Mouse (Mus musculus) intestine, embryonic 15.5 days (tissue): Measurements from ENCODE around the gene Osbpl6. TPM values are rescaled to one million over a fixed set of nuclear protein-coding genes. Genes with fewer than 3 reads are reported as not detected.
A peak's percentile ranks its signal among the peaks of the same experiment; 100 is the strongest.

ENCODE experiments used
- ATAC-seq: fragments of 200-750 bp; cut with Nextera tagmentation; 2 replicates; pipeline ENCODE4 v1.8.0; 2017; ENCODE audit warnings: moderate TSS enrichment, moderate library complexity
- H3K27ac ChIP-seq: fragments of 300-500 bp; sonication (generic); 2 replicates; pipeline ENCODE4 v1.5.1; 2015; ENCODE audit warnings: mild to moderate bottlenecking, inconsistent platforms
- H3K27me3 ChIP-seq: fragments of 300-500 bp; sonication (generic); replicated peaks from 2 replicates; pipeline ENCODE4 v1.6.1; 2015; ENCODE audit warnings: inconsistent platforms
- H3K36me3 ChIP-seq: fragments of 300-500 bp; sonication (generic); 2 replicates; pipeline ENCODE4 v1.6.1; 2015; ENCODE audit warnings: inconsistent platforms
- H3K4me1 ChIP-seq: fragments of 300-500 bp; sonication (generic); replicated peaks from 2 replicates; pipeline ENCODE4 v1.6.1; 2015; ENCODE audit warnings: inconsistent platforms
- H3K4me2 ChIP-seq: fragments of 300-500 bp; sonication (generic); replicated peaks from 2 replicates; pipeline ENCODE4 v1.6.1; 2015; ENCODE audit warnings: mild to moderate bottlenecking, inconsistent platforms
- H3K4me3 ChIP-seq: fragments of 300-500 bp; sonication (generic); replicated peaks from 2 replicates; pipeline ENCODE4 v1.5.1; 2015; ENCODE audit warnings: inconsistent platforms
- H3K9ac ChIP-seq: fragments of 300-500 bp; sonication (generic); 2 replicates; pipeline ENCODE4 v1.6.1; 2015; ENCODE audit warnings: inconsistent platforms
- H3K9me3 ChIP-seq: fragments of 300-500 bp; sonication (generic); 2 replicates; pipeline ENCODE4 v1.6.1; 2016; ENCODE audit warnings: inconsistent platforms
- WGBS: fragments of 180-500 bp; shearing (Covaris S2); methylation state at CpG from one replicate; pipeline ENCODE4 v1.1.7; 2015; 5-methylcytosine and 5-hydroxymethylcytosine counted together
- polyA plus RNA-seq: library from polyadenylated mRNA; unstranded; fragments of >200 nt; fragmentation: Nextera tagmentation; extraction: Ambion mirVana; gene quantifications from 2 replicates; pipeline ENCODE4 v1.2.1, GENCODE M21; 2015

The Osbpl6 gene
- polyA plus RNA-seq, 1 experiment from 2014 or later: 11.2 TPM

DNA sequence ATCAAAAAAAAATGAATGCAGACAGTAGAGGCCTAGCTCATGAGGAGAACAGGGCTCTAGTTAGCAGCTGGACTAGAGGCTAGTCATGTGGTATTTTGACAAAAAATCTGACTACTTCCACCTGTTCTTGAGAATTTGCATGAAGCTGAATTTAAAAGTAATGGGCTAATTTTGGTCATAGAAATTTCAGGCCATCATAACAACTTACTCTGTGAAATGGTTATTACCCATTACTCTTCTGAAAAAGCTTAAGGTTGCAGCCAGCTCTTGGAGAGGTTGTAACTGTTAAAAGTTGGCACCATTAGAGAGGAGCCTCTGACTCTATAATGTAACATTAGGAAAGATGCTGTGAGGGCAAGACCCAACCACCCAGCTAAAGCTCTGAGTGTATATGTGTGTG lies 19.8 kb upstream of the Osbpl6 start:
- H3K4me2 ChIP-seq: no peak overlapping the region
- no peaks in the 10 kb centered on the region for H3K4me1 ChIP-seq
- no peak for ATAC-seq
- no peak overlapping the region for H3K9ac ChIP-seq
- H3K27me3 ChIP-seq: no peaks in the 10 kb centered on the region
- 0 out of 2 replicates have a peak, but pooled peaks cover 3% of the 10 kb centered on the region for H3K36me3 ChIP-seq
- no peak overlapping the region for H3K27ac ChIP-seq
- no peaks in the 10 kb centered on the region for H3K9me3 ChIP-seq
- no peak overlapping the region for H3K4me3 ChIP-seq

DNA sequence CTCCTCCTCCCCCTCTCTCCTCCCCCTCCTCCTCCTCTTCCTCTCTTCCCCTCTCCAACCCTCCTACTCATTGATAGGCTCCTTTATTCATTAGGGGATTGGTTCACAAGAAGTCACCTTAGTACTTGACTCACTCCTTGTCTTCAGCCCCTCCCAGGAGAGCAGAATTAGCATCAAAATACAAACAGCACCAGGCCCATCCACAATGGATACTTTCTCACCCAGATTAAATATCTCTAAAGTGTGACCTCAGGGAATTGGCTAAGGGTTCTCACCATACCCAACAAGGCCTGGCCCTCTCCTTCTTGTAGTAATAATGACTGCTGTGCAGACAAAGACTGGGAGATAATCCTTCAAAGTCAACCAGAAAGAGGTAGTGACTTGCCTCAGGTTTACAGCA lies 6.1 kb upstream of the Osbpl6 start:
- H3K9ac ChIP-seq: no peak overlapping the region

GRCm38 (mm10) chr2:76405596-76406150 lies 635 bp upstream of the Osbpl6 start:
- WGBS: under 1% methylated on average over 15 of the region's 15 CpGs
- Histone ChIP-seq H3K4me3 (peak overlapping the region; percentile 95), H3K27ac (peak overlapping the region; percentile 79), H3K9me3 (no peaks in the 10 kb centered on the region), H3K4me1 (no peaks in the 10 kb centered on the region), H3K36me3 (no peaks in the 10 kb centered on the region), H3K9ac (peak overlapping the region; percentile 72), H3K27me3 (no peaks in the 10 kb centered on the region), H3K4me2 (peak overlapping the region; percentile 80)
- peak; percentile 25 for ATAC-seq

More for the DNA sequence above, 6.1 kb upstream of the Osbpl6 start:
- Histone ChIP-seq H3K27me3 (no peaks in the 10 kb centered on the region), H3K4me2 (no peak overlapping the region), H3K9me3 (no peaks in the 10 kb centered on the region), H3K36me3 (no peaks in the 10 kb centered on the region), H3K4me1 (no peaks in the 10 kb centered on the region), H3K4me3 (no peak overlapping the region), H3K27ac (no peak overlapping the region)
- ATAC-seq: no peak

DNA sequence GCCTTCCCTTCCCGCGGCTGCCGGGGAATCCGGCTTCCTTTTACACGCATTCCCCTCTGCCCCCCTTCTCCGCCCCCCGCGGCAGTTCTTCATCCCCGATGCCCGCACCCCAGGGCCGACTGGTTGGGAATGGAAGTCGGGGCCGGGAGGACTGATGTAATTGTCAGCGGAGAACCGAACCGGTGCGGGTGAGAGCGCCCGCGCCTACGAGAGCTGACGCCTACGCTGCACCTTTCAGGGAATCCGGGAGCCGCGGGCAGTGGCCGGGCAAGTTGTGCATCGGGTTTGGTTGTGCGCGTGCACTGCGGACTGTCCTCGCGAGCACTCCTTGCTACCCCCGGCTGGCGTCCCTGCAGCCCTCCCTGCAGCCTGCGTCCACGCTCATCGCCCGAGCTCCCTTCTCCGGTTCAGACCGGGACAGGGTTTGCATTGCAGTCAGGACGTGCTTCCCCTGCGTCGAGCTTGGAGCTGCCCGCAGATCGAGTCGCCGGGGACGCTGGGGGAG lies 681 bp downstream of the Osbpl6 start:
- no peaks in the 10 kb centered on the region for H3K4me1 ChIP-seq
- peak overlapping the region; percentile 72 for H3K9ac ChIP-seq
- H3K4me3 ChIP-seq: peak overlapping the region; percentile 95
- H3K9me3 ChIP-seq: no peaks in the 10 kb centered on the region
- peak overlapping the region; percentile 80 for H3K4me2 ChIP-seq
- H3K27ac ChIP-seq: peak overlapping the region; percentile 80
- no peaks in the 10 kb centered on the region for H3K27me3 ChIP-seq
- no peaks in the 10 kb centered on the region for H3K36me3 ChIP-seq
- peak; percentile 51 for ATAC-seq
- WGBS: under 1% methylated on average over 48 of the region's 49 CpGs

DNA sequence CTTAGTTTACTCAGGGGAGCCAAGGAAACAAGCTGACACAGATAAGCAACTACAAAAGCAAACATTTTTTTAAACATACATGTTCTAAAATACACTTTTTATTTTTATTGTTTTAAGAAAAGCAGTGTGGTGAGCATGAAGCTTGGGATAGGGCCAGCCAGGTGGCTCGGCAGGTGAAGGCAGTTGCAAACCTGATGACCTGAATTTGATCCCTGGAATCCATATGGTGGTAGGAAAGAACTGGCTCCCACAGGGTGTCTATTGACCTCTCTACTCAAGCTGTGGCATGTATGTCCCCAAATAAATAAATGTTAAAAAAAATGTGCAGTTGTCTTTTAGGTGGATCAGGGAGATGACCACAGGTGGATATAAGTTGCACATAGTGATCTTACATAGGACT lies 3.2 kb downstream of the Osbpl6 start:
- 68% methylated on average over 1 of the region's 1 CpGs for WGBS
- H3K4me2 ChIP-seq: no peak overlapping the region
- no peak for ATAC-seq
- H3K36me3 ChIP-seq: no peaks in the 10 kb centered on the region
- no peak overlapping the region for H3K27ac ChIP-seq
- no peaks in the 10 kb centered on the region for H3K4me1 ChIP-seq
- H3K4me3 ChIP-seq: no peak overlapping the region
- H3K9ac ChIP-seq: no peak overlapping the region
- no peaks in the 10 kb centered on the region for H3K9me3 ChIP-seq
- no peaks in the 10 kb centered on the region for H3K27me3 ChIP-seq

DNA sequence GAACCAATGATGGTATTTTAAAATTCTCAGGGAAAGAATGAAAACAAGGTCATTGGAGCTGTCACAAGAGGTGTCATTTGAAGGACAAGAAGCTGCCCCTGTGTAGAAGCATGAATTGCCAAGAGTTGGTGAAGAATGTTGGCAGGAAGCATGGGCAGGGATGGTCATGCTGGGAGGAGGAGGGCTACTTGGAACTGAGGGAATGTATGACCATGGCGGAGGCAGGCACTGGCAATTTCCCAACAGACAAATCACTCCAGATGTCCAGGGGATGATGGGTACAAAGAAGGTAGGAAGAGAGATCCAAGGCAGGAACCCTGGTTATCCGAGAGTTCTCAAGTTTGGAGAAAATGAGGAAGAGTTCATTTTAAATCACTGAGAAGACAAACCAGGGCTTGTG lies 3.7 kb downstream of the Osbpl6 start:
- no peak overlapping the region for H3K9ac ChIP-seq
- H3K27me3 ChIP-seq: no peaks in the 10 kb centered on the region
- no peak overlapping the region for H3K27ac ChIP-seq
- ATAC-seq: no peak
- 91% methylated on average over 2 of the region's 2 CpGs for WGBS
- no peaks in the 10 kb centered on the region for H3K4me1 ChIP-seq
- no peaks in the 10 kb centered on the region for H3K9me3 ChIP-seq
- no peaks in the 10 kb centered on the region for H3K36me3 ChIP-seq
- H3K4me2 ChIP-seq: no peak overlapping the region
- no peak overlapping the region for H3K4me3 ChIP-seq

DNA sequence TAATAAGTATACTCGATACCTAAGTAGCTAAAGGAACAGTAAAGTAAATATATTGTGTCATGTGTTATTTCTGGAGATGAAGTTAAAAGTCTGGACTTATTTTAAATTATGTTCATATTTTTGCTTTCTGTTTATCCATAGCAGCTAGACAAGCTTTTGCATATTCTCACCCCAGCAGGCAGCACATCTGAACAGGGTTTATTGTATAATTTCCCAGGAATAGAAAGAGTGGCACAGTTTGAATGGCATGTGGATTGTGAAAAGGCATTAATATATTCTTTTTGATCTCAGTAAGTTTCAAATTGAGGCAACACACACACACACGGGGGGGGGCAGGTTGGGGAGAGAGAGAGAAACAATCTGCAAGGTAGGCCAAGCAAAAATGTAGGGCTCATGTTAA lies 6.6 kb downstream of the Osbpl6 start:
- Histone ChIP-seq H3K4me1 (no peaks in the 10 kb centered on the region), H3K4me2 (no peak overlapping the region), H3K36me3 (no peaks in the 10 kb centered on the region), H3K27me3 (no peaks in the 10 kb centered on the region), H3K9me3 (no peaks in the 10 kb centered on the region), H3K4me3 (no peak overlapping the region), H3K27ac (no peak overlapping the region), H3K9ac (no peak overlapping the region)
- no peak for ATAC-seq
- WGBS: 73% methylated on average over 2 of the region's 2 CpGs

DNA sequence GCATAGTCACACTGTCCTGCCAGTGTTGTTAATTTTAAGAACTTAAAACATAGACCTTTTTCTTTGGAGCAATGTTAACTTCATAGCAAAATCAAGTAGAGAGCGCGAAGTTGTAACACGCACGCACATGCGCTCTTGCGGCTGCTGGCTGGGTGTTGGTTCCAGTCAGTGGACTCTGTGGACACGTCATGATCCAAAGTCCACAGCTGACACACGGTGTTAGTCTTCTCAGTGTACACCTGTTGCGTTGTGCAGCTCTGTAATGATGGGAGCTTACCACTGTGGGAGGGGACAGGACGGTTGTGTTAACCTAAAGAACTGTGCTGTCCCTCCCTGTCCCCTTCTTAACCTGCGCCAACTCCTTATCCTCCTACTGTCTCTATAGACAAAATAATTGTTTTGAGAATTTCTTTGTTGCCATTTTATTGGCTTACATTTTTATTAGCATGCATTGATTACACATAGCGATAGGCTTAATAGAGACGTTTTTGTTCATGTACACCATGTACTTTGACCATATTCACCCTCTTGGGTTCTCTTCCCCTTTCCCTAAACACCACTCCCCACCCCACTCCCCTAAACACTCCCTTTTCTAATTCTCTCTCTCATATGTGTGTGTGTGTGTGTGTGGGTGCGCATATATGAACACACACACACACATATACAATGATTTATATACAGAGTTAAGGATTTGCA lies 11.3 kb downstream of the Osbpl6 start:
- Histone ChIP-seq H3K9ac (no peak overlapping the region), H3K27ac (no peak overlapping the region), H3K27me3 (no peaks in the 10 kb centered on the region), H3K4me1 (no peaks in the 10 kb centered on the region), H3K4me2 (no peak overlapping the region), H3K4me3 (no peak overlapping the region), H3K36me3 (no peaks in the 10 kb centered on the region), H3K9me3 (no peaks in the 10 kb centered on the region)
- 79% methylated on average over 14 of the region's 14 CpGs for WGBS
- peak; percentile 91 for ATAC-seq

- WGBS: 78% methylated on average over 3 of the region's 3 CpGs
- no peaks in the 10 kb centered on the region for H3K27me3 ChIP-seq
- ATAC-seq: peak; percentile 67
- H3K36me3 ChIP-seq: no peaks in the 10 kb centered on the region
- no peaks in the 10 kb centered on the region for H3K9me3 ChIP-seq
- no peaks in the 10 kb centered on the region for H3K4me1 ChIP-seq
- no peak overlapping the region for H3K27ac ChIP-seq
- H3K4me2 ChIP-seq: no peak overlapping the region
- no peak overlapping the region for H3K4me3 ChIP-seq
- H3K9ac ChIP-seq: no peak overlapping the region
Measured at GRCm38 (mm10) chr2:76418142-76418518, 11.8 kb downstream of the Osbpl6 start.

GRCm38 (mm10) chr2:76421411-76421924 lies 15.2 kb downstream of the Osbpl6 start:
- Histone ChIP-seq H3K27ac (no peak overlapping the region), H3K4me1 (no peaks in the 10 kb centered on the region), H3K4me2 (no peak overlapping the region), H3K4me3 (no peak overlapping the region), H3K9ac (no peak overlapping the region), H3K9me3 (no peaks in the 10 kb centered on the region), H3K36me3 (no peaks in the 10 kb centered on the region), H3K27me3 (no peaks in the 10 kb centered on the region)
- WGBS: 70% methylated on average over 6 of the region's 6 CpGs
- ATAC-seq: no peak

GRCm38 (mm10) chr2:76426816-76427215 lies 20.5 kb downstream of the Osbpl6 start:
- WGBS: 49% methylated on average over 3 of the region's 3 CpGs
- Histone ChIP-seq H3K4me1 (no peaks in the 10 kb centered on the region), H3K36me3 (no peaks in the 10 kb centered on the region), H3K9me3 (no peaks in the 10 kb centered on the region), H3K9ac (no peak overlapping the region), H3K27ac (no peak overlapping the region), H3K4me2 (no peak overlapping the region), H3K4me3 (no peak overlapping the region), H3K27me3 (no peaks in the 10 kb centered on the region)
- ATAC-seq: no peak

DNA sequence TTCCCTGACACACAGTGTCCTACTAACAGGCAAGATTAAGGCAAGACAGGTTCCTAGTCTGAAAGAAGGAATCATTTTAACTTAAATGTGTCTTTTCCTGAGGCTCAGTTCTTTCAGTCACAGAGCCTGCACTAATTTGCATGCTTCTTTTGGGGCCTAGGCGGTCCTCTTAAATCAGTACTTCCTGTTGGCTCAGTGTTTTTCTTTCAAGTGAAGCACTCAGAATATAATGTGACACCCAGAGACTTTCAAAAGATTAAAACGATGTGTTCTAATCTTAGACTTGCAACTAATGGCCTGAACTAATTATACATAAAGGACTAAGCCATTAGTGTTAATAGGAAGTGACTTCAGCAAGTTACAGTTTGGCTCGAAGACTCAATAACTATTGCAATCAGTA lies 23.0 kb downstream of the Osbpl6 start:
- Histone ChIP-seq H3K9me3 (no peaks in the 10 kb centered on the region), H3K4me3 (no peak overlapping the region), H3K9ac (no peak overlapping the region), H3K27me3 (no peaks in the 10 kb centered on the region), H3K4me2 (no peak overlapping the region), H3K27ac (no peak overlapping the region), H3K36me3 (no peaks in the 10 kb centered on the region), H3K4me1 (no peaks in the 10 kb centered on the region)
- WGBS: 74% methylated on average over 3 of the region's 3 CpGs
- no peak for ATAC-seq

GRCm38 (mm10) chr2:76429855-76430254 lies 23.5 kb downstream of the Osbpl6 start:
- H3K4me1 ChIP-seq: no peaks in the 10 kb centered on the region
- H3K27ac ChIP-seq: no peak overlapping the region
- no peaks in the 10 kb centered on the region for H3K36me3 ChIP-seq
- H3K27me3 ChIP-seq: no peaks in the 10 kb centered on the region
- no peak overlapping the region for H3K9ac ChIP-seq
- no peaks in the 10 kb centered on the region for H3K9me3 ChIP-seq
- no peak for ATAC-seq
- no peak overlapping the region for H3K4me2 ChIP-seq
- 87% methylated on average over 5 of the region's 5 CpGs for WGBS
- H3K4me3 ChIP-seq: no peak overlapping the region
